Mouse (Mus musculus): Measurements from ENCODE around the gene Trpm2.

GRCm38 (mm10) chr10:78002316-78002715 lies 32.0 kb upstream of the Trpm2 start:
- TF ChIP-seq EP300 (IDR thresholded peaks at IDR 0.05; ENCODE audit: low read depth), result no peak
- TF ChIP-seq CTCF (IDR thresholded peaks at IDR 0.05; ENCODE audit: low read depth), result no peak
